Mouse (Mus musculus) embryonic stem cell, embryonic (primary cell): ENCODE results near the gene Syt14.

ENCODE experiments used
- CTCF ChIA-PET, 4 experiments: fragments of 300-600 bp in 2 of 4; fragments of 350-600 bp in 2 of 4; sonication (Branson Sonifier 250); formaldehyde crosslinking; loops; one replicate each; lab custom pipeline; 2022; ENCODE audit warnings: inconsistent platforms in 2 of 4; lab: Charles Lee
- POLR2A ChIA-PET, 4 experiments: fragments of 300-600 bp in 2 of 4; fragments of 350-600 bp in 2 of 4; sonication (Branson Sonifier 250); formaldehyde crosslinking; loops; one replicate each; lab custom pipeline; 2022; ENCODE audit warnings: antibody characterized with exemption in 4 of 4, inconsistent platforms in 1 of 4; lab: Charles Lee

The Syt14 gene

GRCm38 (mm10) chr1:192896076-192896475, 139.5 kb downstream of the Syt14 start:
- ChIA-PET POLR2A (interaction anchor here in 1 of 4 experiments (0.8 to 1.0 kb wide), 2 partner anchors 9 to 151 kb away, joined by 3 read pairs; no protein-coding TSS in a partner anchor), CTCF (no interaction called here)

- POLR2A ChIA-PET = no interaction called here
These were observed 144.9 kb downstream of the Syt14 start for GRCm38 (mm10) chr1:192890716-192891115.

GRCm38 (mm10) chr1:192882617-192883295, 152.8 kb downstream of the Syt14 start:
- POLR2A ChIA-PET = interaction anchor here in 1 of 4 experiments (0.8 kb wide), 1 partner anchor 29 kb away, joined by 5 read pairs; no protein-coding TSS in a partner anchor
- CTCF ChIA-PET = no interaction called here

More at GRCm38 (mm10) chr1:192890716-192891115, 144.9 kb downstream of the Syt14 start:
- CTCF ChIA-PET = no interaction called here

GRCm38 (mm10) chr1:192880130-192880529, 155.4 kb downstream of the Syt14 start:
- CTCF ChIA-PET = interaction anchor here in 3 of 4 experiments (0.6 to 3.3 kb wide), 7 partner anchors 10 to 440 kb away, joined by 3 to 16 read pairs (median 3); partner anchors contain the start of genes Diexf (in 1 of the 3) and Sertad4 (in 1 of the 3)

GRCm38 (mm10) chr1:192879086-192879580, 156.4 kb downstream of the Syt14 start:
- CTCF ChIA-PET = interaction anchor here in 2 of 4 experiments (1.2 to 3.3 kb wide), 3 partner anchors 9 to 94 kb away, joined by 3 to 16 read pairs (median 4); no protein-coding TSS in a partner anchor
- POLR2A ChIA-PET = interaction anchor here in 3 of 4 experiments (0.6 to 1.2 kb wide), 3 partner anchors 9 to 174 kb away, joined by 3 read pairs; no protein-coding TSS in a partner anchor

More at GRCm38 (mm10) chr1:192880130-192880529, 155.4 kb downstream of the Syt14 start:
- POLR2A ChIA-PET = interaction anchor here in 3 of 4 experiments (0.5 to 1.2 kb wide), 4 partner anchors 10 to 134 kb away, joined by 3 to 12 read pairs (median 4); no protein-coding TSS in a partner anchor

GRCm38 (mm10) chr1:192872841-192873240, 162.7 kb downstream of the Syt14 start:
- ChIA-PET POLR2A (no interaction called here), CTCF (no interaction called here)

- ChIA-PET CTCF (interaction anchor here in 3 of 4 experiments (0.6 to 2.1 kb wide), 17 partner anchors 9 to 499 kb away, joined by 3 to 16 read pairs (median 3); no protein-coding TSS in a partner anchor), POLR2A (interaction anchor here in 3 of 4 experiments (0.6 to 1.6 kb wide), 6 partner anchors 10 to 133 kb away, joined by 3 to 4 read pairs (median 3); no protein-coding TSS in a partner anchor)
These were observed 165.8 kb downstream of the Syt14 start for GRCm38 (mm10) chr1:192869761-192870160.

- CTCF ChIA-PET = no interaction called here
These were observed 171.1 kb downstream of the Syt14 start for GRCm38 (mm10) chr1:192864440-192864839.

GRCm38 (mm10) chr1:192861305-192861960, 174.1 kb downstream of the Syt14 start:
- ChIA-PET POLR2A (interaction anchor here in 2 of 4 experiments (0.6 kb wide), 2 partner anchors 19 to 98 kb away, joined by 3 to 5 read pairs; no protein-coding TSS in a partner anchor), CTCF (interaction anchor here in 2 of 4 experiments (0.6 to 1.5 kb wide), 3 partner anchors 8 to 743 kb away, joined by 5 to 14 read pairs (median 6); no protein-coding TSS in a partner anchor)

More at GRCm38 (mm10) chr1:192864440-192864839, 171.1 kb downstream of the Syt14 start:
- POLR2A ChIA-PET = no interaction called here

GRCm38 (mm10) chr1:192860273-192860672, 175.3 kb downstream of the Syt14 start:
- ChIA-PET POLR2A (interaction anchor here in 2 of 4 experiments (0.6 to 1.2 kb wide), 2 partner anchors 97 to 115 kb away, joined by 3 to 4 read pairs; no protein-coding TSS in a partner anchor), CTCF (interaction anchor here in 3 of 4 experiments (0.8 to 1.5 kb wide), 3 partner anchors 10 to 522 kb away, joined by 3 to 6 read pairs (median 3); no protein-coding TSS in a partner anchor)

- ChIA-PET POLR2A (interaction anchor here in 1 of 4 experiments (1.6 to 1.8 kb wide), 2 partner anchors 13 to 112 kb away, joined by 4 to 7 read pairs; no protein-coding TSS in a partner anchor), CTCF (interaction anchor here in 2 of 4 experiments (0.6 kb wide), 2 partner anchors 300 to 1767 kb away, joined by 3 to 4 read pairs; no protein-coding TSS in a partner anchor)
These were observed 178.0 kb downstream of the Syt14 start for GRCm38 (mm10) chr1:192857582-192857981.

- ChIA-PET CTCF (interaction anchor here in 3 of 4 experiments (0.5 to 0.9 kb wide), 3 partner anchors 13 to 208 kb away, joined by 3 read pairs; no protein-coding TSS in a partner anchor), POLR2A (interaction anchor here in 1 of 4 experiments (1.2 to 1.8 kb wide), 3 partner anchors 14 to 116 kb away, joined by 4 to 7 read pairs (median 4); no protein-coding TSS in a partner anchor)
These were observed 178.6 kb downstream of the Syt14 start for GRCm38 (mm10) chr1:192856931-192857330.

- ChIA-PET CTCF (interaction anchor here in 2 of 4 experiments (0.7 to 0.9 kb wide), 2 partner anchors 13 to 209 kb away, joined by 3 read pairs; no protein-coding TSS in a partner anchor), POLR2A (interaction anchor here in 2 of 4 experiments (0.7 to 1.8 kb wide), 7 partner anchors 14 to 326 kb away, joined by 3 to 7 read pairs (median 4); no protein-coding TSS in a partner anchor)
These were observed 179.2 kb downstream of the Syt14 start for GRCm38 (mm10) chr1:192856411-192856810.

- ChIA-PET POLR2A (interaction anchor here in 2 of 4 experiments (0.6 to 2.3 kb wide), 10 partner anchors 15 to 327 kb away, joined by 3 to 8 read pairs (median 4); no protein-coding TSS in a partner anchor), CTCF (interaction anchor here in 3 of 4 experiments (0.6 to 1.4 kb wide), 4 partner anchors 24 to 98 kb away, joined by 3 to 4 read pairs (median 3); no protein-coding TSS in a partner anchor)
These were observed 179.9 kb downstream of the Syt14 start, which contains the start of gene Sertad4 for GRCm38 (mm10) chr1:192855474-192856230. Gene Sertad4 (minus strand): TSS chr1:192855756.

GRCm38 (mm10) chr1:192854819-192855271, 180.7 kb downstream of the Syt14 start:
- POLR2A ChIA-PET = interaction anchor here in 3 of 4 experiments (0.6 to 2.3 kb wide), 8 partner anchors 18 to 109 kb away, joined by 3 to 8 read pairs (median 4); no protein-coding TSS in a partner anchor
- CTCF ChIA-PET = interaction anchor here in 3 of 4 experiments (0.6 to 1.4 kb wide), 4 partner anchors 20 to 70 kb away, joined by 3 to 4 read pairs (median 3); no protein-coding TSS in a partner anchor
